Mouse (Mus musculus) heart, embryonic 16.5 days (tissue): ENCODE measurements around the gene Nr6a1. TPM values are rescaled to one million over a fixed set of nuclear protein-coding genes. Genes with fewer than 3 reads are reported as not detected.

Experiments used
- ATAC-seq: fragments of 200-750 bp; cut with Nextera tagmentation; replicated peaks from 2 replicates; pipeline ENCODE4 v1.8.0; 2017; ENCODE audit warnings: moderate number of reproducible peaks; ENCODE audit not compliant: insufficient read depth, low FRiP score; ENCODE audit errors: extremely low read depth
- H3K27ac ChIP-seq: fragments of 300-500 bp; sonication (generic); 2 replicates; pipeline ENCODE4 v1.5.1; 2014; ENCODE audit warnings: mild to moderate bottlenecking, low read length, control low read depth, moderate library complexity
- H3K27me3 ChIP-seq: fragments of 300-500 bp; sonication (generic); 2 replicates; pipeline ENCODE4 v1.6.1; 2014; ENCODE audit warnings: low read length, mixed read lengths; ENCODE audit not compliant: control insufficient read depth, insufficient read depth
- H3K36me3 ChIP-seq: fragments of 300-500 bp; sonication (generic); 2 replicates; pipeline ENCODE4 v1.6.1; 2014; ENCODE audit not compliant: control insufficient read depth, insufficient read depth
- H3K4me1 ChIP-seq: fragments of 300-500 bp; sonication (generic); 2 replicates; pipeline ENCODE4 v1.6.1; 2014; ENCODE audit warnings: low read length, mixed read lengths; ENCODE audit not compliant: control insufficient read depth, insufficient read depth
- H3K4me2 ChIP-seq: fragments of 300-500 bp; sonication (generic); 2 replicates; pipeline ENCODE4 v1.6.1; 2014; ENCODE audit warnings: low read depth, mild to moderate bottlenecking, control low read depth, low read length
- H3K4me3 ChIP-seq: fragments of 300-500 bp; sonication (generic); 2 replicates; pipeline ENCODE4 v1.5.1; 2014; ENCODE audit warnings: mild to moderate bottlenecking, control low read depth, low read length
- H3K9ac ChIP-seq: fragments of 300-500 bp; sonication (generic); 2 replicates; pipeline ENCODE4 v1.6.1; 2014; ENCODE audit warnings: low read length, control low read depth
- H3K9me3 ChIP-seq: fragments of 300-500 bp; sonication (generic); replicated peaks from 2 replicates; pipeline ENCODE4 v1.6.1; 2016; ENCODE audit warnings: low read length; ENCODE audit not compliant: control insufficient read depth
- WGBS: fragments of 180-500 bp; shearing (Covaris S2); extraction: QIAGEN DNeasy Blood & Tissue Kit; methylation state at CpG from one replicate; pipeline ENCODE4 v1.1.7; 2014; 5-methylcytosine and 5-hydroxymethylcytosine counted together
- polyA plus RNA-seq: library from polyadenylated mRNA; unstranded; fragments of >200 nt; fragmentation: Nextera tagmentation; extraction: Ambion mirVana; gene quantifications from 2 replicates; pipeline ENCODE4 v1.2.1, GENCODE M21; 2015

Nr6a1 gene
- polyA plus RNA-seq, 1 experiment from 2014 or later = 0.55 TPM

GRCm38 (mm10) chr2:38930269-38930668, 2.8 kb upstream of the Nr6a1 start:
- Histone ChIP-seq H3K4me3 (no peak overlapping the region), H3K9me3 (no peaks in the 10 kb centered on the region), H3K4me2 (no peak overlapping the region), H3K27me3 (peaks cover 2% of the 10 kb centered on the region; the same call in 1 of the 2 replicates), H3K4me1 (peaks cover 21% of the 10 kb centered on the region), H3K27ac (no peak overlapping the region), H3K9ac (no peak overlapping the region), H3K36me3 (no peaks in the 10 kb centered on the region)
- no peak for ATAC-seq
- 56% methylated on average over 2 of the region's 2 CpGs for WGBS

- peak overlapping the region; percentile 61 for H3K27ac ChIP-seq
- under 1% methylated on average over 40 of the region's 53 CpGs for WGBS
Observed at GRCm38 (mm10) chr2:38926145-38926891, 1.2 kb downstream of the Nr6a1 start.

GRCm38 (mm10) chr2:38925171-38926080, 2.1 kb downstream of the Nr6a1 start:
- Histone ChIP-seq H3K4me2 (peak overlapping the region; percentile 85), H3K27me3 (peaks cover 3% of the 10 kb centered on the region; the same call in 1 of the 2 replicates), H3K36me3 (no peaks in the 10 kb centered on the region), H3K9me3 (no peaks in the 10 kb centered on the region), H3K27ac (peak overlapping the region; percentile 27; the same call in 1 of the 2 replicates), H3K4me3 (peak overlapping the region; percentile 71), H3K9ac (peak overlapping the region; percentile 72), H3K4me1 (0 out of 2 replicates have a peak, but pooled peaks cover 5% of the 10 kb centered on the region)
- ATAC-seq = peak; percentile 29
- WGBS = under 1% methylated on average over 51 of the region's 51 CpGs

More at GRCm38 (mm10) chr2:38926145-38926891, 1.2 kb downstream of the Nr6a1 start:
- H3K9ac ChIP-seq = peak overlapping the region; percentile 72
- no peaks in the 10 kb centered on the region for H3K36me3 ChIP-seq
- no peaks in the 10 kb centered on the region for H3K9me3 ChIP-seq
- peak overlapping the region; percentile 85 for H3K4me2 ChIP-seq
- H3K4me1 ChIP-seq = peaks cover 6% of the 10 kb centered on the region
- peak overlapping the region; percentile 71 for H3K4me3 ChIP-seq
- H3K27me3 ChIP-seq = peaks cover 5% of the 10 kb centered on the region
- peak; percentile 95 for ATAC-seq

- Histone ChIP-seq H3K36me3 (no peaks in the 10 kb centered on the region), H3K9me3 (no peaks in the 10 kb centered on the region), H3K27me3 (peaks cover 3% of the 10 kb centered on the region; the same call in 1 of the 2 replicates), H3K27ac (no peak overlapping the region), H3K4me3 (peak overlapping the region; percentile 71), H3K4me2 (peak overlapping the region; percentile 85), H3K4me1 (0 out of 2 replicates have a peak, but pooled peaks cover 5% of the 10 kb centered on the region), H3K9ac (no peak overlapping the region)
- ATAC-seq = no peak
- WGBS = 36% methylated on average over 10 of the region's 10 CpGs
Observed at GRCm38 (mm10) chr2:38924571-38924970, 2.9 kb downstream of the Nr6a1 start.

- 70% methylated on average over 2 of the region's 2 CpGs for WGBS
- no peak overlapping the region for H3K4me3 ChIP-seq
Observed at GRCm38 (mm10) chr2:38923911-38924310, 3.6 kb downstream of the Nr6a1 start.

GRCm38 (mm10) chr2:38923471-38923870, 4.0 kb downstream of the Nr6a1 start:
- Histone ChIP-seq H3K36me3 (no peaks in the 10 kb centered on the region), H3K9me3 (no peaks in the 10 kb centered on the region), H3K4me2 (no peak overlapping the region), H3K27me3 (peaks cover 3% of the 10 kb centered on the region; the same call in 1 of the 2 replicates), H3K27ac (no peak overlapping the region), H3K4me3 (no peak overlapping the region), H3K4me1 (0 out of 2 replicates have a peak, but pooled peaks cover 5% of the 10 kb centered on the region), H3K9ac (no peak overlapping the region)
- no peak for ATAC-seq
- 67% methylated on average over 3 of the region's 3 CpGs for WGBS

More at GRCm38 (mm10) chr2:38923911-38924310, 3.6 kb downstream of the Nr6a1 start:
- no peak for ATAC-seq
- no peak overlapping the region for H3K9ac ChIP-seq
- H3K27ac ChIP-seq = no peak overlapping the region
- no peaks in the 10 kb centered on the region for H3K36me3 ChIP-seq
- 0 out of 2 replicates have a peak, but pooled peaks cover 5% of the 10 kb centered on the region for H3K4me1 ChIP-seq
- H3K4me2 ChIP-seq = no peak overlapping the region
- H3K9me3 ChIP-seq = no peaks in the 10 kb centered on the region
- peaks cover 3% of the 10 kb centered on the region; the same call in 1 of the 2 replicates for H3K27me3 ChIP-seq

GRCm38 (mm10) chr2:38921374-38921773, 6.1 kb downstream of the Nr6a1 start:
- no peak for ATAC-seq
- Histone ChIP-seq H3K4me3 (no peak overlapping the region), H3K27ac (no peak overlapping the region), H3K9ac (no peak overlapping the region), H3K4me1 (0 out of 2 replicates have a peak, but pooled peaks cover 5% of the 10 kb centered on the region), H3K4me2 (no peak overlapping the region), H3K36me3 (no peaks in the 10 kb centered on the region), H3K27me3 (peaks cover 3% of the 10 kb centered on the region; the same call in 1 of the 2 replicates), H3K9me3 (no peaks in the 10 kb centered on the region)
- WGBS = 49% methylated on average over 1 of the region's 1 CpGs

- Histone ChIP-seq H3K4me3 (no peak overlapping the region), H3K36me3 (no peaks in the 10 kb centered on the region), H3K9me3 (no peaks in the 10 kb centered on the region), H3K27ac (no peak overlapping the region), H3K4me1 (no peaks in the 10 kb centered on the region), H3K9ac (no peak overlapping the region), H3K27me3 (no peaks in the 10 kb centered on the region), H3K4me2 (no peak overlapping the region)
- ATAC-seq = no peak
- 56% methylated on average over 4 of the region's 4 CpGs for WGBS
Observed at GRCm38 (mm10) chr2:38916947-38917691, 10.4 kb downstream of the Nr6a1 start.
